Mouse (Mus musculus) cortical plate, adult 2 months (tissue): ENCODE results near the gene Gm28053. TPM values are rescaled to one million over a fixed set of nuclear protein-coding genes. Genes with fewer than 3 reads are reported as not detected.

ENCODE experiments used
- H3K27ac ChIP-seq: fragments of 200-500 bp; 2 replicates; pipeline ENCODE4 v1.5.1; 2012; ENCODE audit warnings: low read length, control low read depth, inconsistent platforms; ENCODE audit not compliant: insufficient read depth
- H3K4me1 ChIP-seq: fragments of 200-500 bp; 2 replicates; pipeline ENCODE4 v1.6.1; 2011; ENCODE audit warnings: low read length; ENCODE audit not compliant: control insufficient read depth, insufficient read depth
- H3K4me3 ChIP-seq: fragments of 200-500 bp; 2 replicates; pipeline ENCODE4 v1.5.1; 2011; ENCODE audit warnings: mild to moderate bottlenecking, low read length, control low read depth; ENCODE audit not compliant: insufficient read depth
- CTCF ChIP-seq: fragments of 200-500 bp; IDR thresholded peaks from 2 replicates; pipeline ENCODE4 v1.5.1; 2011; ENCODE audit warnings: mild to moderate bottlenecking, control low read depth, low read length; ENCODE audit not compliant: insufficient read depth; ENCODE audit errors: extremely low read depth
- POLR2A ChIP-seq: fragments of 200-500 bp; IDR thresholded peaks from 2 replicates; pipeline ENCODE4 v1.6.1; 2011; ENCODE audit warnings: mild to moderate bottlenecking, low read length, control low read depth; ENCODE audit not compliant: insufficient read depth; ENCODE audit errors: extremely low read depth
- polyA plus RNA-seq: library from polyadenylated mRNA; depleted of rRNA; stranded (reverse); fragments of >200 nt; gene quantifications from 2 replicates; pipeline ENCODE4 v1.2.3, GENCODE M21; 2012

The Gm28053 gene
- polyA plus RNA-seq, 1 experiment = 1.0 TPM

- no peak overlapping the region for H3K4me3 ChIP-seq
- TF ChIP-seq POLR2A (no peak), CTCF (no peak)
- no peaks in the 10 kb centered on the region for H3K4me1 ChIP-seq
- no peak overlapping the region for H3K27ac ChIP-seq
Measured at GRCm38 (mm10) chr6:48692962-48693361, 25.4 kb upstream of the Gm28053 start.

- no peak for TF ChIP-seq CTCF
- no peak for TF ChIP-seq POLR2A
- Histone ChIP-seq H3K4me1 (no peaks in the 10 kb centered on the region), H3K4me3 (no peak overlapping the region), H3K27ac (no peak overlapping the region; the same call in 1 of the 2 replicates)
Measured at GRCm38 (mm10) chr6:48696830-48697554, 21.4 kb upstream of the Gm28053 start.

GRCm38 (mm10) chr6:48697555-48697930 lies 20.9 kb upstream of the Gm28053 start:
- Histone ChIP-seq H3K27ac (no peak overlapping the region; the same call in 1 of the 2 replicates), H3K4me1 (no peaks in the 10 kb centered on the region), H3K4me3 (no peak overlapping the region)
- TF ChIP-seq CTCF = no peak

- H3K27ac ChIP-seq = 0 out of 2 replicates have a peak overlapping the region, but pooled peaks have one; percentile 1
Measured at GRCm38 (mm10) chr6:48698066-48698856, 20.1 kb upstream of the Gm28053 start.

GRCm38 (mm10) chr6:48698888-48699287 lies 19.5 kb upstream of the Gm28053 start:
- TF ChIP-seq CTCF (no peak), POLR2A (no peak)
- Histone ChIP-seq H3K27ac (no peak overlapping the region), H3K4me1 (no peaks in the 10 kb centered on the region), H3K4me3 (no peak overlapping the region)

More at GRCm38 (mm10) chr6:48698066-48698856, 20.1 kb upstream of the Gm28053 start:
- H3K4me3 ChIP-seq = no peak overlapping the region
- TF ChIP-seq CTCF (no peak), POLR2A (no peak)
- no peaks in the 10 kb centered on the region for H3K4me1 ChIP-seq

GRCm38 (mm10) chr6:48700251-48701075 lies 17.9 kb upstream of the Gm28053 start:
- Histone ChIP-seq H3K27ac (peak overlapping the region; percentile 65; the same call in 1 of the 2 replicates), H3K4me1 (no peaks in the 10 kb centered on the region), H3K4me3 (no peak overlapping the region)
- no peak for TF ChIP-seq POLR2A
- no peak for TF ChIP-seq CTCF

- H3K4me3 ChIP-seq = no peak overlapping the region
- TF ChIP-seq POLR2A (no peak), CTCF (no peak)
- no peak overlapping the region for H3K27ac ChIP-seq
- no peaks in the 10 kb centered on the region for H3K4me1 ChIP-seq
Measured at GRCm38 (mm10) chr6:48702146-48702545, 16.3 kb upstream of the Gm28053 start.

- no peak for TF ChIP-seq CTCF
- no peak for TF ChIP-seq POLR2A
- Histone ChIP-seq H3K27ac (no peak overlapping the region), H3K4me1 (no peaks in the 10 kb centered on the region), H3K4me3 (no peak overlapping the region)
Measured at GRCm38 (mm10) chr6:48702601-48703000, 15.8 kb upstream of the Gm28053 start.

GRCm38 (mm10) chr6:48704146-48704545 lies 14.3 kb upstream of the Gm28053 start:
- Histone ChIP-seq H3K4me1 (no peaks in the 10 kb centered on the region), H3K4me3 (no peak overlapping the region), H3K27ac (no peak overlapping the region)
- TF ChIP-seq CTCF (no peak), POLR2A (no peak)

GRCm38 (mm10) chr6:48706130-48706529 lies 12.3 kb upstream of the Gm28053 start:
- no peak overlapping the region for H3K4me3 ChIP-seq
- no peaks in the 10 kb centered on the region for H3K4me1 ChIP-seq
- TF ChIP-seq POLR2A (no peak), CTCF (no peak)

More at GRCm38 (mm10) chr6:48706130-48706529, 12.3 kb upstream of the Gm28053 start:
- H3K27ac ChIP-seq = no peak overlapping the region
